Mouse (Mus musculus) heart, embryonic 11.5 days (tissue): Measurements from ENCODE around the gene Jmjd1c. TPM values are rescaled to one million over a fixed set of nuclear protein-coding genes. Genes with fewer than 3 reads are reported as not detected.

Experiments used
- ATAC-seq: fragments of 200-750 bp; cut with Nextera tagmentation; replicated peaks from 2 replicates; pipeline ENCODE4 v1.8.0; 2017; ENCODE audit warnings: moderate library complexity; ENCODE audit not compliant: insufficient number of reproducible peaks, low FRiP score, low TSS enrichment
- H3K27ac ChIP-seq: fragments of 300-500 bp; sonication (generic); 2 replicates; pipeline ENCODE4 v1.5.1; 2014; ENCODE audit warnings: mild to moderate bottlenecking, low read depth, low read length
- H3K27me3 ChIP-seq: fragments of 300-500 bp; sonication (generic); 2 replicates; pipeline ENCODE4 v1.6.1; 2014; ENCODE audit warnings: mild to moderate bottlenecking, low read length, mixed read lengths; ENCODE audit not compliant: control insufficient read depth, insufficient read depth
- H3K36me3 ChIP-seq: fragments of 300-500 bp; sonication (generic); 2 replicates; pipeline ENCODE4 v1.6.1; 2014; ENCODE audit warnings: mild to moderate bottlenecking, low read length, moderate library complexity, mixed read lengths; ENCODE audit not compliant: control insufficient read depth, insufficient read depth
- H3K4me1 ChIP-seq: fragments of 300-500 bp; sonication (generic); 2 replicates; pipeline ENCODE4 v1.6.1; 2014; ENCODE audit warnings: low read length; ENCODE audit not compliant: control insufficient read depth, insufficient read depth
- H3K4me2 ChIP-seq: fragments of 300-500 bp; sonication (generic); 2 replicates; pipeline ENCODE4 v1.6.1; 2014; ENCODE audit warnings: mild to moderate bottlenecking, moderate library complexity
- H3K4me3 ChIP-seq: fragments of 300-500 bp; sonication (generic); 2 replicates; pipeline ENCODE4 v1.5.1; 2014; ENCODE audit warnings: low read depth, low read length
- H3K9ac ChIP-seq: fragments of 300-500 bp; sonication (generic); 2 replicates; pipeline ENCODE4 v1.6.1; 2014; ENCODE audit warnings: mild to moderate bottlenecking, low read depth, low read length, moderate library complexity
- H3K9me3 ChIP-seq: fragments of 300-500 bp; sonication (generic); replicated peaks from 2 replicates; pipeline ENCODE4 v1.6.1; 2016; ENCODE audit warnings: low read length; ENCODE audit not compliant: control insufficient read depth
- WGBS: fragments of 180-500 bp; shearing (Covaris S2); extraction: QIAGEN DNeasy Blood & Tissue Kit; methylation state at CpG from one replicate; pipeline ENCODE4 v1.1.7; 2014; ENCODE audit not compliant: insufficient replicate concordance; 5-methylcytosine and 5-hydroxymethylcytosine counted together
- polyA plus RNA-seq: library from polyadenylated mRNA; unstranded; fragments of >200 nt; fragmentation: Nextera tagmentation; extraction: Ambion mirVana; gene quantifications from 2 replicates; pipeline ENCODE4 v1.2.1, GENCODE M21; 2014

Jmjd1c gene
- polyA plus RNA-seq, 1 experiment from 2014 or later, result 39.5 TPM

GRCm38 (mm10) chr10:67250846-67251245, 154.9 kb downstream of the Jmjd1c start:
- Histone ChIP-seq H3K4me1 (no peaks in the 10 kb centered on the region), H3K4me3 (no peak overlapping the region), H3K9me3 (no peaks in the 10 kb centered on the region), H3K9ac (no peak overlapping the region), H3K27me3 (no peaks in the 10 kb centered on the region), H3K27ac (no peak overlapping the region), H3K4me2 (no peak overlapping the region), H3K36me3 (peaks cover 25% of the 10 kb centered on the region)
- 94% methylated on average over 6 of the region's 6 CpGs for WGBS
- ATAC-seq, result no peak

DNA sequence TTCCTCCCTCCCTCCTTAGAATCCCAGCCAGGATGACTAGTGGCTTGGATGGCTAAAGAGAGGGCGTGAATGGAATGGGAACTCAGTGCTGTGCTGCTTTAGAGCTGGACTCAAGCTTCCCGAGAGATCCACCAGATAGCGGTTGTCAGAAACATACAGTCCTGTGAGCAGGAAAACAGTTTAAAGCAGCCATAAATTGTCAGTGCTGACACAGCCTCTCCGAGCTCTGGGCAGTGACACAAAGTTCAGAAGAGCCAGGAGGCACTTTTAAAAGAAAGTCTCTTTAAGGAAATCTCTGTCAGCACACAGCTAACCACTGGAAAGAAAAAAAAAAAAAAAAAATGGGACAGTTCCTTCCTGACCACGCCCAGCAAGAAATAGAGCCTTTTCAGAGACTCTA, 156.4 kb downstream of the Jmjd1c start:
- Histone ChIP-seq H3K4me2 (no peak overlapping the region), H3K9ac (no peak overlapping the region), H3K4me3 (no peak overlapping the region), H3K27ac (no peak overlapping the region), H3K4me1 (no peaks in the 10 kb centered on the region), H3K27me3 (no peaks in the 10 kb centered on the region), H3K36me3 (peaks cover 23% of the 10 kb centered on the region), H3K9me3 (no peaks in the 10 kb centered on the region)
- no peak for ATAC-seq
- WGBS, result 69% methylated on average over 5 of the region's 5 CpGs

GRCm38 (mm10) chr10:67253115-67253514, 157.2 kb downstream of the Jmjd1c start:
- H3K9me3 ChIP-seq, result no peaks in the 10 kb centered on the region
- WGBS, result 96% methylated on average over 1 of the region's 1 CpGs
- H3K4me2 ChIP-seq, result no peak overlapping the region
- no peak overlapping the region for H3K27ac ChIP-seq
- H3K4me1 ChIP-seq, result no peaks in the 10 kb centered on the region
- no peak for ATAC-seq
- peaks cover 28% of the 10 kb centered on the region for H3K36me3 ChIP-seq
- no peak overlapping the region for H3K4me3 ChIP-seq
- no peaks in the 10 kb centered on the region for H3K27me3 ChIP-seq
- H3K9ac ChIP-seq, result no peak overlapping the region

DNA sequence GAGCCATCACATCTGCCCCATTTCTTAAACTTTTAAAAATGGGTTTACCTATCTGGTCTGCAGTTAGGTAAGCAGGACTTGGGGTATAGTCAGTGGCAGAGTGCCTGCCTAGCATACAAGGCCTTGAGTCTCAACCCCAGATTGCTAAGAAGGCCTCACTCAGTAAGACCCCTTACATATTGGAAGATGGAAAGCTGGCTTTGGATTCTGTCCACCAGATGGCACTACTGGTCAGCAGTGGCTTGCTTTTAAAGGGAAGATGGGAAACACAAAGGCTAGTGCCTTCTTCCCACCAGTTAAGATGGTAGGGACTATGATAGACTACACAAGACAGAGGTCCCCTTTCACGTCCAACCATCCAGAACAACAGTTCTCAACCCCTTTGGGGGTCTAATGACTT, 168.9 kb downstream of the Jmjd1c start:
- Histone ChIP-seq H3K9ac (no peak overlapping the region), H3K27ac (no peak overlapping the region), H3K4me2 (no peak overlapping the region), H3K27me3 (no peaks in the 10 kb centered on the region), H3K4me3 (no peak overlapping the region), H3K9me3 (peaks cover 4% of the 10 kb centered on the region), H3K4me1 (no peaks in the 10 kb centered on the region), H3K36me3 (peaks cover 2% of the 10 kb centered on the region)
- 48% methylated on average over 1 of the region's 1 CpGs for WGBS
- no peak for ATAC-seq

- ATAC-seq, result no peak
- H3K4me1 ChIP-seq, result no peaks in the 10 kb centered on the region
- no peak overlapping the region for H3K27ac ChIP-seq
- H3K4me2 ChIP-seq, result no peak overlapping the region
- H3K9me3 ChIP-seq, result no peaks in the 10 kb centered on the region
- H3K4me3 ChIP-seq, result no peak overlapping the region
- H3K9ac ChIP-seq, result no peak overlapping the region
- no peaks in the 10 kb centered on the region for H3K36me3 ChIP-seq
- H3K27me3 ChIP-seq, result no peaks in the 10 kb centered on the region
Measured at GRCm38 (mm10) chr10:67275916-67276315, 180.0 kb downstream of the Jmjd1c start.

DNA sequence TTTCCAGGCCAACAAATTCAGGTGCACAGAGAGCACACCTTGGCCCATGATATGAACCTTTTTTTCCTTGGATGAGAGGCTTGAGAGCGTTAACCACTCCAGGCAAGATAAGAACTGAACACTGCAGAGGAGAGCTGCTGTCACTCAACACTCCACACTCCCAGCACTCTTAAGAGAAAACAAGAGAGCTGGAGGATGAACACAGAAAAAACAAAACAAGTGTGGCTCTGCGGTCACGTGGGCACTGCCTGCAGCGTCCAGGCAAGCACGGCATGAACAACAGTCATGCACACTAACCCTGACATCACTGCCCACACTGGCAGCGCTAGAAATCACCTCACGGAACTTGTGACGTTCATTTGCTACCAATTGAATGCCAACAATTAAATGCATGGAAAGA, 185.9 kb downstream of the Jmjd1c start:
- Histone ChIP-seq H3K27ac (no peak overlapping the region), H3K27me3 (no peaks in the 10 kb centered on the region), H3K9me3 (no peaks in the 10 kb centered on the region), H3K9ac (no peak overlapping the region), H3K4me3 (no peak overlapping the region), H3K4me1 (peaks cover 22% of the 10 kb centered on the region), H3K4me2 (peak overlapping the region; percentile 25; the same call in 1 of the 2 replicates), H3K36me3 (no peaks in the 10 kb centered on the region)
- ATAC-seq, result no peak
- 33% methylated on average over 8 of the region's 8 CpGs for WGBS

GRCm38 (mm10) chr10:67282531-67282930, 186.6 kb downstream of the Jmjd1c start:
- Histone ChIP-seq H3K4me3 (no peak overlapping the region), H3K27me3 (no peaks in the 10 kb centered on the region), H3K36me3 (no peaks in the 10 kb centered on the region), H3K9ac (no peak overlapping the region), H3K9me3 (no peaks in the 10 kb centered on the region), H3K4me2 (no peak overlapping the region; the same call in 1 of the 2 replicates), H3K27ac (no peak overlapping the region), H3K4me1 (peaks cover 22% of the 10 kb centered on the region)
- ATAC-seq, result no peak
- 67% methylated on average over 2 of the region's 2 CpGs for WGBS

DNA sequence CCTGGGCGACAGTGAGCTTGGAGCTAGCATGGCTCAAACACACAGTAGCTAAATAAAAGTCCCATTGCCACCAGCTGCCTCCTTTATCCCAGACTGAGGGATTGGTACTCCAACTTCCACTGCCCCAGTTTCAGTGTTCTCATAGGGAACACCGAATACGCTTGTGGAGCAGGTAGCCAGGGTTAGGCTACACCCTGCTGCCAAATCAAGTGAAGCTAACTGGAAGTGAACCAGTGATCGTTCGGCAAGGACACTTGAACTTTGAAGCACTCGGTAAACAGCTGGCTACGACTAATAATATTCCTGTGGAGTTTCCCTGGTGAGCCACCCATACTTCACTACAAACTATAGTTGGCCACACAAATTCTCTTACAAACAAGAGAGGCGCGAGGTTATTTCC, 187.6 kb downstream of the Jmjd1c start:
- no peak for ATAC-seq
- H3K27ac ChIP-seq, result no peak overlapping the region
- H3K4me1 ChIP-seq, result peaks cover 22% of the 10 kb centered on the region
- H3K4me2 ChIP-seq, result peak overlapping the region; percentile 85
- no peaks in the 10 kb centered on the region for H3K27me3 ChIP-seq
- no peaks in the 10 kb centered on the region for H3K9me3 ChIP-seq
- peak overlapping the region; percentile 76; the same call in 1 of the 2 replicates for H3K4me3 ChIP-seq
- no peak overlapping the region for H3K9ac ChIP-seq
- WGBS, result 78% methylated on average over 9 of the region's 9 CpGs
- no peaks in the 10 kb centered on the region for H3K36me3 ChIP-seq

DNA sequence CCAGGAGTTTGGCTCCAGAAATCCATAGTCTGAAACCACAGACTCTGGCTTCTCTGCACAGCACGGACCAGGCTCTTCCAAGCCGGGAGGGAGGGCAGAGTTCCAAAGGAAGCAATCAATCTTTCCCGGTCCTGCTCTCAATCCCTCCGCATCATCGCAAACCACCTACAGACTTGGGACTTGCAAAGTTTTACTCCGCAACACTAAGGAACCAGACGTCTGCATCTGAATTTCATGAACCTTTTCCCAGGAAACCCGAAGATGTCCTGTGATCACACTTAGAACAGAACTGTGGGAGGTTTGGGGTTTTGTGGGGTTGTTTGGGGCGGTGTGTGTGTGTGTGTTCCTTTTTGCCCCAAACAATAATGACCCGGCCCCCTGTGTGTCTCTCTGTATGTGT, 188.4 kb downstream of the Jmjd1c start:
- H3K36me3 ChIP-seq, result no peaks in the 10 kb centered on the region
- peak overlapping the region; percentile 80 for H3K9ac ChIP-seq
- no peaks in the 10 kb centered on the region for H3K9me3 ChIP-seq
- 0 out of 2 replicates have a peak, but pooled peaks have one; percentile 19 for ATAC-seq
- H3K27me3 ChIP-seq, result no peaks in the 10 kb centered on the region
- 2% methylated on average over 10 of the region's 10 CpGs for WGBS
- H3K27ac ChIP-seq, result 0 out of 2 replicates have a peak overlapping the region, but pooled peaks have one; percentile 13
- H3K4me3 ChIP-seq, result peak overlapping the region; percentile 76
- peaks cover 22% of the 10 kb centered on the region for H3K4me1 ChIP-seq
- peak overlapping the region; percentile 85 for H3K4me2 ChIP-seq
